Mouse (Mus musculus): ENCODE results near the gene Manbal. TPM values are rescaled to one million over a fixed set of nuclear protein-coding genes. Genes with fewer than 3 reads are reported as not detected.

Manbal gene
- polyA plus RNA-seq (2011; ENCODE audit: insufficient read length, low read depth, missing spikeins): 53.9 and 54.2 TPM in 2 replicates

- peak within 1 kb of the TSS; percentile 89 for H3K27ac ChIP-seq (ENCODE audit: insufficient read depth, low read length)
- H3K4me1 ChIP-seq (ENCODE audit: control insufficient read depth, insufficient read depth, low read length): no peaks in the 10 kb centered on the region
- peak within 1 kb of the TSS; percentile 95 for H3K4me3 ChIP-seq (ENCODE audit: insufficient read depth, low read length)
- TF ChIP-seq CTCF (IDR thresholded peaks at IDR 0.05; ENCODE audit: borderline replicate concordance, insufficient read depth, low read length): no peak
- peak; percentile 59 for TF ChIP-seq POLR2A (IDR thresholded peaks at IDR 0.05; ENCODE audit: low read depth, low read length)
These were observed at the start of gene Manbal for GRCm38 (mm10) chr2:157367184-157367893. TSS of gene Manbal (plus strand) at chr2:157367594.

- Histone ChIP-seq H3K27ac (ENCODE audit: insufficient read depth, low read length) (no peak overlapping the region), H3K4me3 (ENCODE audit: insufficient read depth, low read length) (no peak overlapping the region)
- TF ChIP-seq CTCF (IDR thresholded peaks at IDR 0.05; ENCODE audit: borderline replicate concordance, insufficient read depth, low read length) (no peak), POLR2A (IDR thresholded peaks at IDR 0.05; ENCODE audit: low read depth, low read length) (no peak)
These were observed 47.3 kb upstream of the Manbal start for GRCm38 (mm10) chr2:157320135-157320534.

GRCm38 (mm10) chr2:157320886-157321285 lies 46.5 kb upstream of the Manbal start:
- no peak for TF ChIP-seq POLR2A (IDR thresholded peaks at IDR 0.05; ENCODE audit: low read depth, low read length)
- TF ChIP-seq CTCF (IDR thresholded peaks at IDR 0.05; ENCODE audit: borderline replicate concordance, insufficient read depth, low read length): no peak
- H3K4me1 ChIP-seq (ENCODE audit: control insufficient read depth, insufficient read depth, low read length): no peaks in the 10 kb centered on the region
- no peak overlapping the region for H3K27ac ChIP-seq (ENCODE audit: insufficient read depth, low read length)
- H3K4me3 ChIP-seq (ENCODE audit: insufficient read depth, low read length): no peak overlapping the region

More at GRCm38 (mm10) chr2:157320135-157320534, 47.3 kb upstream of the Manbal start:
- H3K4me1 ChIP-seq (ENCODE audit: control insufficient read depth, insufficient read depth, low read length): no peaks in the 10 kb centered on the region

GRCm38 (mm10) chr2:157322029-157322766 lies 45.2 kb upstream of the Manbal start:
- Histone ChIP-seq H3K4me3 (ENCODE audit: insufficient read depth, low read length) (no peak overlapping the region), H3K4me1 (ENCODE audit: control insufficient read depth, insufficient read depth, low read length) (no peaks in the 10 kb centered on the region), H3K27ac (ENCODE audit: insufficient read depth, low read length) (no peak overlapping the region)
- no peak for TF ChIP-seq POLR2A (IDR thresholded peaks at IDR 0.05; ENCODE audit: low read depth, low read length)
- no peak for TF ChIP-seq CTCF (IDR thresholded peaks at IDR 0.05; ENCODE audit: borderline replicate concordance, insufficient read depth, low read length)

- Histone ChIP-seq H3K4me3 (ENCODE audit: insufficient read depth, low read length) (no peak overlapping the region), H3K27ac (ENCODE audit: insufficient read depth, low read length) (no peak overlapping the region), H3K4me1 (ENCODE audit: control insufficient read depth, insufficient read depth, low read length) (no peaks in the 10 kb centered on the region)
- TF ChIP-seq POLR2A (IDR thresholded peaks at IDR 0.05; ENCODE audit: low read depth, low read length) (no peak), CTCF (IDR thresholded peaks at IDR 0.05; ENCODE audit: borderline replicate concordance, insufficient read depth, low read length) (no peak)
These were observed 42.2 kb upstream of the Manbal start for GRCm38 (mm10) chr2:157325238-157325637.

GRCm38 (mm10) chr2:157328106-157328505 lies 39.3 kb upstream of the Manbal start:
- TF ChIP-seq POLR2A (IDR thresholded peaks at IDR 0.05; ENCODE audit: low read depth, low read length) (no peak), CTCF (IDR thresholded peaks at IDR 0.05; ENCODE audit: borderline replicate concordance, insufficient read depth, low read length) (no peak)
- Histone ChIP-seq H3K4me1 (ENCODE audit: control insufficient read depth, insufficient read depth, low read length) (no peaks in the 10 kb centered on the region), H3K4me3 (ENCODE audit: insufficient read depth, low read length) (no peak overlapping the region), H3K27ac (ENCODE audit: insufficient read depth, low read length) (no peak overlapping the region)

- H3K4me3 ChIP-seq (ENCODE audit: insufficient read depth, low read length): no peak overlapping the region
- no peak overlapping the region for H3K27ac ChIP-seq (ENCODE audit: insufficient read depth, low read length)
- TF ChIP-seq CTCF (IDR thresholded peaks at IDR 0.05; ENCODE audit: borderline replicate concordance, insufficient read depth, low read length): no peak
- TF ChIP-seq POLR2A (IDR thresholded peaks at IDR 0.05; ENCODE audit: low read depth, low read length): no peak
- no peaks in the 10 kb centered on the region for H3K4me1 ChIP-seq (ENCODE audit: control insufficient read depth, insufficient read depth, low read length)
These were observed 38.8 kb upstream of the Manbal start for GRCm38 (mm10) chr2:157328570-157328969.

- no peak overlapping the region for H3K27ac ChIP-seq (ENCODE audit: insufficient read depth, low read length)
- TF ChIP-seq CTCF (IDR thresholded peaks at IDR 0.05; ENCODE audit: borderline replicate concordance, insufficient read depth, low read length) (no peak), POLR2A (IDR thresholded peaks at IDR 0.05; ENCODE audit: low read depth, low read length) (no peak)
These were observed 35.3 kb upstream of the Manbal start for GRCm38 (mm10) chr2:157332059-157332458.

GRCm38 (mm10) chr2:157338663-157339062 lies 28.7 kb upstream of the Manbal start:
- TF ChIP-seq POLR2A (IDR thresholded peaks at IDR 0.05; ENCODE audit: low read depth, low read length) (no peak), CTCF (IDR thresholded peaks at IDR 0.05; ENCODE audit: borderline replicate concordance, insufficient read depth, low read length) (peak; percentile 76; the same call in 1 of the 2 replicates)
- peaks cover 2% of the 10 kb centered on the region; the same call in 1 of the 2 replicates for H3K4me1 ChIP-seq (ENCODE audit: control insufficient read depth, insufficient read depth, low read length)
- H3K27ac ChIP-seq (ENCODE audit: insufficient read depth, low read length): no peak overlapping the region
- H3K4me3 ChIP-seq (ENCODE audit: insufficient read depth, low read length): no peak overlapping the region

More at GRCm38 (mm10) chr2:157332059-157332458, 35.3 kb upstream of the Manbal start:
- Histone ChIP-seq H3K4me1 (ENCODE audit: control insufficient read depth, insufficient read depth, low read length) (no peaks in the 10 kb centered on the region), H3K4me3 (ENCODE audit: insufficient read depth, low read length) (no peak overlapping the region)

GRCm38 (mm10) chr2:157339532-157339931 lies 27.9 kb upstream of the Manbal start:
- Histone ChIP-seq H3K27ac (ENCODE audit: insufficient read depth, low read length) (no peak overlapping the region), H3K4me1 (ENCODE audit: control insufficient read depth, insufficient read depth, low read length) (peaks cover 2% of the 10 kb centered on the region; the same call in 1 of the 2 replicates), H3K4me3 (ENCODE audit: insufficient read depth, low read length) (no peak overlapping the region)
- no peak for TF ChIP-seq CTCF (IDR thresholded peaks at IDR 0.05; ENCODE audit: borderline replicate concordance, insufficient read depth, low read length)
- TF ChIP-seq POLR2A (IDR thresholded peaks at IDR 0.05; ENCODE audit: low read depth, low read length): no peak
